Mouse (Mus musculus): ENCODE data around the gene Olfr1340. TPM values are rescaled to one million over a fixed set of nuclear protein-coding genes. Genes with fewer than 3 reads are reported as not detected.

Olfr1340 gene
- not detected in 2 replicates for polyA plus RNA-seq (2016; fragmentation: Nextera tagmentation; extraction: Ambion mirVana)

DNA sequence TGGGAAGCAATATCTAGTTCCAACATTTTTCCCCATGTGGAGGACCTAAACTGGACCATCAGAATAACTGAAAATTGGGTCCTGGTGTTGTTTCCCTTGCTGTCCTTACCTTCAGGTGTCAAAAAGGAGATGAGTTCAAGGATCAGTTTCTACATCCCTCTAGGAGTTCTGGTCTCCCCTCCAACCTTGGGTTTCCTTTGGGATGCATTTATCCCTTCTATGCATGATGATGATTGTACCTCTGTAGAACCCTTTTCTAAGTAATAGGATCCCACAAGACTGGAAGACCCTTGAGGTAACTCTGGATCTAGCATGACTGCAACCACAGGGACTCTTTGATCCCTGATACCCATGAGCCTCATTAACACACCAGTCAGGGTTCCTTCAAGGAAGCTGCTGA is at the start of gene Olfr1340:
TSS of gene Olfr1340 (plus strand) at position 301 of the 400 bp plus-strand sequence.
- Histone ChIP-seq H3K27ac (no peak within 1 kb of the TSS), H3K36me3 (no peaks in the 10 kb centered on the region), H3K27me3 (ENCODE audit: low read depth, poor library complexity, severe bottlenecking) (no peaks in the 10 kb centered on the region), H3K4me3 (no peak within 1 kb of the TSS), H3K4me1 (no peaks in the 10 kb centered on the region), H3K9me3 (replicated peaks) (no peaks in the 10 kb centered on the region)
- DNase-seq (ENCODE audit: low spot score): no peak

DNA sequence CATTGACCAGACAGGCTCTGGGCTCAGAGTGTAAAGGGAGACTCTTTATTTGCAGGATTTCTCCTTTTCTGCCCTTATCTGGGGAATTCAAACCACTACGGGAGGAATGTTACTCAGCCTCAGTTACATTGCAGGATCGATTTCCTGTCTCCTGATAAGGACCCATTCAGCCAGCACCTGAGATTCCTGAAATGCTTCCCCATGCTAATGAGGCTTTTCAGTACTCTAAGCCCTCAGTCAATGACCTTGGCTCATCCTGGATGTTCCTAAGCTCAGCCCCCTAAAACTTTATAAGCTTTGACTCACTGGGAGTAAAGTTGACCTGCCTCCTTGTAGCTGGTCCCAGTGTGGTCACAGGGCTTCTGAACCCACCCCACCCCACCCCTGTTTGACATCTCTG is 32.9 kb upstream of the Olfr1340 start:
- no peaks in the 10 kb centered on the region for H3K9me3 ChIP-seq (replicated peaks)
- 59% methylated on average over 2 of the region's 2 CpGs for WGBS
- no peaks in the 10 kb centered on the region; the same call in 1 of the 2 replicates for H3K4me1 ChIP-seq
- H3K27me3 ChIP-seq (ENCODE audit: low read depth, poor library complexity, severe bottlenecking): no peaks in the 10 kb centered on the region
- no peak for DNase-seq (ENCODE audit: low spot score)
- H3K27ac ChIP-seq: no peak overlapping the region
- H3K36me3 ChIP-seq: no peaks in the 10 kb centered on the region
- no peak overlapping the region for H3K4me3 ChIP-seq

DNA sequence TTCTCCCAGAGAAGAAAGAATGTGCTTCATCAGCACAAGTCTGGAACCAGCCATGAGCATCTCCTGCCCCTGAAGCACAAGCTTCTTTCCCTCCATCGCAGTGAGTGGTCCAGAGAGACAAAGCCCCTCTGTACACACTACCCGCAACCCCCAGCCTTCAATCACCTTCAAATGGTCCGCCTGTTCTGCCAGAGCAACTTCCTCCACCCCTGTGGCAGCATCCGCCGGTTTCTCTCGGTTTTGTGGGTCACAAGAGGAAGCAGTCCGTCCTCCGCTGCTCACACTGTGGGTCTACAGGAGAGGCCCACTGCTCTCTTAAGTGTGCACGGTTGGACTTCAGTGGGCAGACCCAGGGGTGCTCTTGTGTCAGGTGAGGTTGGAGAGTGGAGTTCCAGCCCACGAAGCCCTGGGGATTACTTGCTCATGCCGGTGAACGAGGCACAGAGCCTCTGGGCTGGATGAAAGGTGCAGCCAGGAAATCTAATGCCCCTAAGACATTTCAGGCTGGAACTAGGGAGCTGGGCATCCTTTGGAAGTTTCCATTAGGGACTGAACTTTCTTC is 27.4 kb upstream of the Olfr1340 start, which contains the start of gene Olfr1342:
TSS of gene Olfr1342 (minus strand) at position 345 of the 562 bp plus-strand sequence.
- H3K27ac ChIP-seq: peak within 1 kb of the TSS; percentile 51
- no peaks in the 10 kb centered on the region for H3K27me3 ChIP-seq (ENCODE audit: low read depth, poor library complexity, severe bottlenecking)
- H3K36me3 ChIP-seq: no peaks in the 10 kb centered on the region
- WGBS: 63% methylated on average over 12 of the region's 12 CpGs
- DNase-seq (ENCODE audit: low spot score): peak; percentile 32
- H3K4me1 ChIP-seq: peaks cover 16% of the 10 kb centered on the region
- no peak within 1 kb of the TSS for H3K4me3 ChIP-seq
- no peaks in the 10 kb centered on the region for H3K9me3 ChIP-seq (replicated peaks)

DNA sequence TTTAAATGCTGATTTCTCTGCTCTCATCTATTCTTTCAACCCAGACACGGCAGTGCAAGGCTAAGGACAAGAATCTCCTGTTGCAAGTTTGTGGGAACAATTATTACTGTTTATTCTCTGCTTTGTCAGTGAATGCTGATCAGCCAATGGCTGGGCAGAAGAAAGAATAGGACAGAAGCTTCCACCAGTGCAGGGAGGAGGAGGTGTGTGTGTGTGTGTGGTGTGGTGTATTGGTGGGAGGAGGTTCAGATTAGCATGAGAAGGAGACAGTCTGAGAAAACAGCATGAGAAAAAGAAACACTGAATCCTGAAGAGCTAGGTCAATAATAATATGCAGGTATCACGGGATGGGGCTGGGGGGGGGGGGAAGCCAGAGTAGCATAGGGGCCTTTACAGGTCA is 26.1 kb upstream of the Olfr1340 start:
- 69% methylated on average over 2 of the region's 2 CpGs for WGBS
- Histone ChIP-seq H3K9me3 (replicated peaks) (no peaks in the 10 kb centered on the region), H3K4me3 (no peak overlapping the region), H3K27ac (no peak overlapping the region), H3K36me3 (no peaks in the 10 kb centered on the region), H3K4me1 (peaks cover 16% of the 10 kb centered on the region), H3K27me3 (ENCODE audit: low read depth, poor library complexity, severe bottlenecking) (no peaks in the 10 kb centered on the region)
- no peak for DNase-seq (ENCODE audit: low spot score)

GRCm38 (mm10) chr4:118703223-118703622 is 16.7 kb upstream of the Olfr1340 start, which contains the start of gene Olfr1341:
TSS of gene Olfr1341 (plus strand) at chr4:118703523.
- Histone ChIP-seq H3K9me3 (replicated peaks) (no peaks in the 10 kb centered on the region), H3K4me3 (no peak within 1 kb of the TSS), H3K36me3 (no peaks in the 10 kb centered on the region), H3K4me1 (no peaks in the 10 kb centered on the region), H3K27me3 (ENCODE audit: low read depth, poor library complexity, severe bottlenecking) (no peaks in the 10 kb centered on the region), H3K27ac (no peak within 1 kb of the TSS)
- 83% methylated on average over 3 of the region's 3 CpGs for WGBS
- no peak for DNase-seq (ENCODE audit: low spot score)

DNA sequence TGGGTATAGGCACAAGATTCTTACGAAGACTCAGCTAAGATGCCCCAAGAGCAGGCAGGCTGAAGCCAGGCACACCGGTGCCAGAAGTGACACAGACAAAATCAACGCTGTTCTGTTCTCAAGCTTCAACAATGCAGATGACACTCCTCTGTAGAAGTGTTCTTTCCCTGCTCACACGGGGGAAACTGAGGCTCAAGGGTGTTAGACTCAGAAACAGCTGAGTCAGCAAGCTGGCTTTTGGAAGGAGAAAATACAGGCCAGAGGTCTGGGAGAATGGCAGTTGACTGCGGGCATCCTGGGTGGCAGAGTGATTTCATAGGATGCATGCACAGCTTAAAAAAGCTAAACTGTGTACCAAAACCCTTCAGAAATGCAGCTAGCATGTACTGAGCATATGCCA is 11.9 kb upstream of the Olfr1340 start:
- Histone ChIP-seq H3K4me3 (no peak overlapping the region), H3K9me3 (replicated peaks) (no peaks in the 10 kb centered on the region), H3K36me3 (no peaks in the 10 kb centered on the region), H3K27ac (no peak overlapping the region), H3K27me3 (ENCODE audit: low read depth, poor library complexity, severe bottlenecking) (no peaks in the 10 kb centered on the region), H3K4me1 (no peaks in the 10 kb centered on the region)
- 84% methylated on average over 5 of the region's 5 CpGs for WGBS
- no peak for DNase-seq (ENCODE audit: low spot score)

GRCm38 (mm10) chr4:118711656-118712055 is 8.3 kb upstream of the Olfr1340 start:
- Histone ChIP-seq H3K4me1 (no peaks in the 10 kb centered on the region), H3K27ac (no peak overlapping the region), H3K36me3 (no peaks in the 10 kb centered on the region), H3K9me3 (replicated peaks) (no peaks in the 10 kb centered on the region), H3K4me3 (no peak overlapping the region), H3K27me3 (ENCODE audit: low read depth, poor library complexity, severe bottlenecking) (no peaks in the 10 kb centered on the region)
- DNase-seq (ENCODE audit: low spot score): no peak
- 59% methylated on average over 1 of the region's 1 CpGs for WGBS

DNA sequence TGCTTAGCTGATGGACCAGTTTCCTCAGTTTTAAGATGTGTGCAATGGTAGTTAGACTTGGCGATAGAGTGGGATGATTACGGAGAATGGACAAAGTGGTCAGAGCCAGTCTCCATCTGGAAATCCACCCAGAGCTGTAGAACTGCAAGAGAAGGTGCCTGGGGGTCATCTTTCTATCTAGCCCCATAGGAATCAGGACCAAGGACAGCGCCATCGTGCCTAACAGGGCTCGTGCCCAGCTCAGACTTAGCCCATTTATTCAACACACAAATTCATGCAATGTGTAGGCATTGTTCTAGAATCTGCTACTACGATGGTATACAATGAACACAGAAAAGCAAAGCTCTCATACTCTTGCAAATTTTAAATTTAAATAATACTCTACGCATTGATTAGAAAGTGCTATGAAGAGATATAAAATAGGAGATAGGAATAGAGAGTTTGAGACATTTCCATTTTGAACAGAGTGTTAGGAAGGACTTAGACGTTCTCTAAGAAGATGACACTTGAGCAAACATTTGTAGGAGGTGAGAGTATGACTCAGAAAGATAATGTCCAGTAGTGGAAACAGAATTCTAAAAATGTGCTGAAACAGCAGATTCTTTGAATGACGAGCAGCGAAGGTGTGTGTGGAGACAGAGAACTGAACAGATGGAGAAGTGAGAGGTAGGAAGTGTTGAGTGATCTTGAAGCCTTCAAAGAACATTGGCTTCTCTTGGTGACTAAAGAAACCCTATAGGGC is 2.0 kb downstream of the Olfr1340 start:
- Histone ChIP-seq H3K27me3 (ENCODE audit: low read depth, poor library complexity, severe bottlenecking) (no peaks in the 10 kb centered on the region), H3K4me3 (no peak overlapping the region), H3K9me3 (replicated peaks) (no peaks in the 10 kb centered on the region), H3K36me3 (no peaks in the 10 kb centered on the region), H3K27ac (no peak overlapping the region), H3K4me1 (no peaks in the 10 kb centered on the region)
- peak; percentile 57 for DNase-seq (ENCODE audit: low spot score)
- 59% methylated on average over 10 of the region's 10 CpGs for WGBS

DNA sequence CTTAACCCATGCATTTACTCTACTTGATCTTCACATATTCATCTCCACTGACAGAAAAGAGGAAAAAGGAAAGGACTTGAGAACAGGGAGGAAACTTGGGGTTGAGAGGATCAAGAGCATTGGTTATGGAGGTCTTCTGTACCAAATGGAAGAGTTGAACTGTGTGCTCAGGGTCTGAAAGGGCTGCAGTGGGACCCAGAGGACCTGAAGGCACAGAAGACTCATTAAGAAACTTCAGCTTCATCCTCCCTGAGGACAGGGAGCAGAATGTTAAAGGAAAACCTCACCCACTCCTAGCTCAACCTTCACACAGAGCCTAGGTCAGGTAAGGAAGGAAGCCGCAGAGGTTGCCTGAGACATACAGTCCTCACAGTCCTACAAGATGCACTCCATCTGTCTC is 11.9 kb downstream of the Olfr1340 start, which contains the start of gene Olfr1339:
TSS of gene Olfr1339 (plus strand) at position 301 of the 400 bp plus-strand sequence.
- Histone ChIP-seq H3K27ac (no peak within 1 kb of the TSS), H3K36me3 (no peaks in the 10 kb centered on the region), H3K4me3 (no peak within 1 kb of the TSS), H3K27me3 (ENCODE audit: low read depth, poor library complexity, severe bottlenecking) (no peaks in the 10 kb centered on the region), H3K9me3 (replicated peaks) (no peaks in the 10 kb centered on the region), H3K4me1 (no peaks in the 10 kb centered on the region)
- DNase-seq (ENCODE audit: low spot score): no peak
- 95% methylated on average over 1 of the region's 1 CpGs for WGBS

DNA sequence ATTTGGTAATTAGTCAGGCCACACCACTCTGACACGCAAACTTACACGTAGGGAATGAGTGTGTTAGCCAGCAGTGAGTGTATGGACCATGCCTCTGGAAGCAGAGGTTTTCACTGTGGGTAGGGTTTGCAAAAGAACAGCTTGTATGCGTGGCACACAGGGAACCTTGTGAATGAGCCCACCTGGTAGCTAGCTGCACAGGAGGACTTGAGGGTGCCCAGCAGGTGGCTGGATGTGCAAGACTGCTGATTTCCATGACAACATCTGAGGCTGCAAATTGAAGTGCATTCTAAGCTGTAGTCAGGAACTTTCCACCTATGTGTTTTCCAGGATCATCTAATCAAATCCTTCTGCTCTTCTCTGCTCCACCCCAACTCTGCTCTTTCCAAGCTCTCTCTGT is 19.6 kb downstream of the Olfr1340 start:
- H3K27me3 ChIP-seq (ENCODE audit: low read depth, poor library complexity, severe bottlenecking): peaks cover 34% of the 10 kb centered on the region
- no peak overlapping the region for H3K27ac ChIP-seq
- H3K4me1 ChIP-seq: no peaks in the 10 kb centered on the region
- H3K36me3 ChIP-seq: no peaks in the 10 kb centered on the region
- H3K9me3 ChIP-seq (replicated peaks): no peaks in the 10 kb centered on the region
- WGBS: 63% methylated on average over 3 of the region's 3 CpGs
- no peak for DNase-seq (ENCODE audit: low spot score)
- no peak overlapping the region for H3K4me3 ChIP-seq

GRCm38 (mm10) chr4:118740988-118741698 is 21.2 kb downstream of the Olfr1340 start:
- Histone ChIP-seq H3K27ac (no peak overlapping the region), H3K36me3 (no peaks in the 10 kb centered on the region), H3K9me3 (replicated peaks) (no peaks in the 10 kb centered on the region), H3K4me3 (no peak overlapping the region), H3K4me1 (no peaks in the 10 kb centered on the region), H3K27me3 (ENCODE audit: low read depth, poor library complexity, severe bottlenecking) (peaks cover 34% of the 10 kb centered on the region)
- DNase-seq (ENCODE audit: low spot score): no peak
- 9% methylated on average over 11 of the region's 11 CpGs for WGBS

DNA sequence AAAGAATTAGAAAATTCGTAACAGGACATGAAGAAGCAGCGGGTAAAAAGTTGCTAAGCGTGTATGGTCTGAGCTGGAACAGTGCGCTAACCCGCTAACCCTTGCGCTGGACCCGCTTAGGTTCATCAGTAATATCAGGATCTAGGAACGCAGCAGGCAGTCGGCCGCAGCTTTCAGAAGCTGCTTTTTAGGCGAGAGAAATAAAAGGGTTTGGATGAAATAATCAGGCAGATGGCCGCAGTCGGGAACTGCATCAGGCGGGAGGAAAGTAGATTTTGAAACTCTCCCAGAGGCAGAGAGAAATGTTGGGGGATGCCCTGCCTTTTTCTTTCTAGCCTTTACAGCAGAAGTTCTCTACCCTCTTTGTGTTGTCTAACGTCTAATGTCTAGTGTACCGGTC is 21.9 kb downstream of the Olfr1340 start:
- Histone ChIP-seq H3K4me3 (no peak overlapping the region), H3K36me3 (no peaks in the 10 kb centered on the region), H3K4me1 (no peaks in the 10 kb centered on the region), H3K9me3 (replicated peaks) (no peaks in the 10 kb centered on the region), H3K27me3 (ENCODE audit: low read depth, poor library complexity, severe bottlenecking) (peaks cover 34% of the 10 kb centered on the region), H3K27ac (no peak overlapping the region)
- 9% methylated on average over 16 of the region's 16 CpGs for WGBS
- DNase-seq (ENCODE audit: low spot score): no peak

DNA sequence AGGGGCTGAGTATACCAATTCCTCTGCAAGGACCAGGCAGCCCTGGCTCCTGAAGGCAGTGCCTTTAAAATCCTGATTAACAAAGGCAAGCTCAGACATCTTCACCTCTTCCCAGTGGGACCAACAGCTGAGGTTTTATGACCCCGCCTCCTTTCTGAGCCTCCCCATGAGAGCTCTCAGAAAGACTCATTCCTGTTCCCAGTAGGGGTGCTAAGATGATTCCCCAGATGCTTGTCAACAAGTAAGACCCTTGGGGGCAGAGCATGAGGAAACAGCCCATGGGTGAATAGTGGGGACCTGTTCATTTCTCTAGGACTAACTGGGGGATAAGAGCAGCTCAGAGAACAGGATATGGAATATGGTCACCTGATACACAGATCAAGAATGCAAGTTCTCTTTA is 38.7 kb downstream of the Olfr1340 start, which contains the start of gene Olfr1338:
TSS of gene Olfr1338 (minus strand) at position 101 of the 400 bp plus-strand sequence.
- no peaks in the 10 kb centered on the region for H3K9me3 ChIP-seq (replicated peaks)
- no peaks in the 10 kb centered on the region for H3K27me3 ChIP-seq (ENCODE audit: low read depth, poor library complexity, severe bottlenecking)
- H3K4me1 ChIP-seq: no peaks in the 10 kb centered on the region
- no peaks in the 10 kb centered on the region for H3K36me3 ChIP-seq
- no peak within 1 kb of the TSS for H3K27ac ChIP-seq
- 91% methylated on average over 1 of the region's 1 CpGs for WGBS
- no peak within 1 kb of the TSS for H3K4me3 ChIP-seq
- DNase-seq (ENCODE audit: low spot score): no peak

Measured in limb, embryonic 10.5 days (tissue).